Mouse (Mus musculus) T-helper 17 cell (primary cell): Measurements from ENCODE around the gene A3galt2.

Experiments
- in situ Hi-C, 2 experiments: fragments of 300-600 bp; cut with MboI, MseI; formaldehyde crosslinking; loops; 1 replicate in 1 of 2; 2 replicates in 1 of 2; pipeline ENCODE4 v1.15.1; 2025; ENCODE audit warnings: high pct_unique_total_duplicates in 2 of 2

The A3galt2 gene

DNA sequence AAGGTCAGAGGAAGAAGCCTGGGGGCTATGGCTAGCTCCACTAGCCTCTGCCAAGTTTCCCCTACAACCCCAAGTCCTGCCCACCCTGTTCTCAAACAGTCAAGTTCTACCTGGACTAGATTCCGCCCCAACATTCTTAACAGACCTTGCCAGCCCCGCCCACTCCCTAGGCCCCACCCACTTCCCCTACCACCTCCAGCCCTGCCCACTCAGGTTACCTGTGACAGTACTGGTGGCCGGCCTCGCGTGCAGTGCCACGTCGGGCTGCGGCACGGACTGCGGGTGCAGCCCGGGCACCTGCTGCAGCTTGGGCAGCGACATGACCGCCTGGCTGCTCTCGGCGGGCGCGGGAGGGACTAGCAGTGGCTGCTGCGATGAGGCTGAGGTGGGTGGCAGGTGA lies 34.5 kb downstream of the A3galt2 start:
- in situ Hi-C loops = no loop called here

DNA sequence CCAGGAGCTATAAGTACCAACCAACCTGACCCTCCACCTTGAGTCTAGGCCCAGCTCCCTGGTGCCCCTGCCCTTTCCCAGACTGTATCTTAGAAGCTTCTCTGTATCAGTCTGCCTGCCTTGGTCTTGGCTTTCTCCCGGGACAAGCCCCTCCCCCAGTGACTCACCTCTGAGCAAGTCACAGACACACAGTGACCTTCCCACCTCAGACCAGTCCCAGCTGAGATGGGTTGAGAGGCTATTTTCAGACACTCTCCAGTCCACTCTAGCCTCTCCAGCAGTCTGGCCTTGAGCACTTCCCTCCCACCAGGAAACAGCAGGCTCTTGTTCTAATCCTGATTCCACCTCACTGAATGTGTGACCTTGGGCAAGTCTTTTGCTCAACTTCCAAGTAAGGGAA lies 38.5 kb downstream of the A3galt2 start:
- in situ Hi-C loops = no loop called here

DNA sequence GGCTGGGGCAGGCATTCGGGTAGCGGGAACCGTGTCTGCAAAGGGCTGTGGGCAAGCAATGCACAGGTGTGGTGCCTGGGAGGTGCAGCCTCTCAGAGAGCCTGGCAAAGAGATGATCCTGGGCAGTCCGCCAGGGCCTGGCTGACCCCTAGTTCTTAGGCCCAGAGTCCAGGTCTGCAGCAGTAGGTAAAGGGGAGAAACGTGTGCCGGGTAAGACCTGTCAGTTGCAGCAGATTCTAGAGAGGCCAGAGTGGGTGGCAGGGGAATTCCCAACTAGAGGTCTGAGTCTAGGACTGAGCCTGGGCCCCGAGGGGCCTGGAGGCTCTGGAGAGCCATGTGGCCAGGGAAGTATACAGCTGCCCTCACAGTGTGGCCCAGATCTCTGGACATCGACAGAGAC lies 39.0 kb downstream of the A3galt2 start:
- in situ Hi-C loops = no loop called here

DNA sequence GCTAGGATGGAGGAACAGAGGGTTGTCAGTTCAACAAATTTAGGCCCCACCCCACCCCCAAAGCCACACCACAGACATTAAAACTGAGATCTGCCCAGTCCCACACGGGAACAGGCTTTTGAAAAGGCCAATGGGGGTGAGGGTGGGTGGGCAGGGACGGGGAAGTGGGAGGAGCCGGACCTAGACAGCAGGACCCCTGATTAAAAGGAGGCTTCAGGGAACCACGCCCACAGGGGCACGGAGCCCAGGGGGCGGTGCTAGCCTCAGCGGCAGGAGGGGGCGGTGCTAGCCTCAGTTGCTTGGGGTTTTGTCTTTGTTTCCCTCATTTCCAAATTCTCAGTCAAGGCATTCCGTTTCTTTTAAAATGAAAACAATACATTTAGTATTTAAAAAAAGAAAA lies 40.4 kb downstream of the A3galt2 start:
- in situ Hi-C loops = no loop called here

DNA sequence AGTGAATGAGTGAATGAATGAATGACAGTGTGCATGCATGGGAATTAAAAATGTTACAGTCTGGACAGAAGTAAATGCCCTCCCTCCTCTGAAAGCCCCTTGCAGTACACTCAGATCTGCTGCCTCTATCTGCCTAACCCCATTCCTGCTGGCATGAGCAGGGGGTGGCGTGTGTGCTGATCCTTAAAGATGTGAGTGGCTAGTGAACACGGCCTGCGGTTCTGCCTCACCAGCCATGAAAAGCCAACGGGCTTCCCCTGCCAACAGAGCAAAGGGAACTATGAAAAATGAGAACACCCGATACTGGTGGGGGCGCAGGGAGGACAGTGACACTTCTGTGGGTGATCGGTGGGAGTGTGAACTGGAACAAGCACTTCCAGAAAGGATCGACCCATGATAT lies 41.6 kb downstream of the A3galt2 start:
- in situ Hi-C loops = no loop called here

DNA sequence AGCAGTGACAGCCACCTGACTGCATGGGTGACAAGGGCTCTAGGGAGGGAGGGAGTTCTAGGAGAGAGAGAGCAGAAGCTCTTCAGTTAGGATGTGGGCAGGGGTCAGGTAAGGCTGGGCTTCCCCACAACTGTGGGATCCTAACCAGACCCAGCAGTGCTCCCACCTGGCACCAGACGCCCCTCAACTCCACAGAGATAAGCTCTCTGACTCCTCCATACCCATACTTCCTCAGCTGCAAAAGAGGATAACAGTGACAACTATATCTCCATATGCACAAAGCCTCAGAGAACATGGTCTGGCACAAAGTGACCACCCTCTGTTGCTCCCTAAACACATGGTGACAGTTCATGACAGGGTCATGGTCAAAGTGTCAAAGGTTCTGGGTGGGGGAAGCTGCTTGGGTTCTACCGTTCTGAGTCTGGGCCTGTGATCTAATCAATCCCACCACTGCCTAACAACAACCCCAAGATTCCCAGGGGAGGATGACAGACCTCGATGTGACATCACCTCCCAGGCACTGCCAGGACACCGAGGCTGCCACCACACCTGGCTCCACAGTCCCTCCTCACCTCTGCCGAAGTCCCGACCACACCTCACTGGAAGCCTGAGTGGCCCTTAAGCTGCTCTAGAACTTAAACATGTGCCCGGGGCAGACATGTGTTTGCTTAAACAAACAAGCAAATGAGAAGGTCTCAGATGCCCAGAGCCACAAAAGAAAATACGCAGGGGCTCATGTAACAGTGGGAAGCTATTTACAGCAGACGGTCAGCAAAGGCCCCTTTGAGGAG lies 46.7 kb downstream of the A3galt2 start:
- in situ Hi-C loops = no loop called here

DNA sequence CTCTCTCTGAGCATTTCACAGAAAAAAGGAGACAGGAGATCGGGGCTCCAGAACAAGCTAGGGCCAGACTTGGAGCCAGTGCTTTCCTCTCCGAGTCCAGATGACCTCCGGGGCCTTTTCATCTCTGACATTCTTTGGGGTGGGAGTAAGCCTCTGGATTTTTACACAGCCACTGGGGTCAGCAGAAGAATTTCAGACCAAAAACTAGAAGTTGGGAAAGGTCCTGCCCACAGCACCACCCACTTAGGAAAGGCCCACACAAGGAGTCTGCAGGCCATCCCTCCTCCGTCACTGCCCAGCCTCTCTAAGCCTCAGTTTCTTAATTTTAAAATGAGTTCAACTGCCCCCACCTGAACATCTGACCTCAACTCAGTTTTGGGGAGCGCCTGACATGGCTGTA lies 48.4 kb downstream of the A3galt2 start:
- in situ Hi-C loops = no loop called here

DNA sequence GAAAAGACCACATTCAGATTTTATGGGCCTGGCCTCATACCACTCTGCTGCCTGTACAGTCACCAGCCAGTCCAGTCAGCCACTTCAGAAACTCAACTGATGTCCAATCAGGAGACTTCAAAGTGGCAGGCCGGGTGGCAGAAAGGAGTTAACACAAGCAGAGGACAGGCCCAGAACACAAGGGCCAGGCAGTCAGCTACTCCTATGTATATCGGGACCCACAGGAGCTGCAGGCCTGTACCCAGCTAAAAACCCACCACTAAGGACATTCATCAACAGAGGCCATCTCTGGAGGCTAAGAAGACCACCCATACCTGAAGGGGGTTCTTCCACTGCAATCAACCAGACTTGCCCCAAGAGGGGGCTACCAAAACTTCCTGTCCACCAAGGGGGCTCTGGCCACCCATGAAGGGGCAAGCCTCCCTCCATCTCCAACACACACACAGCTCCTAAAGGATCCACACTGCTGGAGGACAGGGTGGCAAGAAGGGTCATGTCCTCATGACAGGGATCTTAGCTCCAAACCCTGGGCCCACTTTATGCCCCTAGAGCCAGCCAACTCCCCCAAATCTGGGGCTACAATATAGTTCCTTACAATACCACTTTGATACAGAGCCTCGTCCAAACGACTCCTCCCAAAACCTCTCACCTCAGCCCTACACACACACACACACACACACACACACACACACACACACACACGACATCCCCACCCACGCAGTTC lies 49.4 kb downstream of the A3galt2 start:
- in situ Hi-C loops = no loop called here

DNA sequence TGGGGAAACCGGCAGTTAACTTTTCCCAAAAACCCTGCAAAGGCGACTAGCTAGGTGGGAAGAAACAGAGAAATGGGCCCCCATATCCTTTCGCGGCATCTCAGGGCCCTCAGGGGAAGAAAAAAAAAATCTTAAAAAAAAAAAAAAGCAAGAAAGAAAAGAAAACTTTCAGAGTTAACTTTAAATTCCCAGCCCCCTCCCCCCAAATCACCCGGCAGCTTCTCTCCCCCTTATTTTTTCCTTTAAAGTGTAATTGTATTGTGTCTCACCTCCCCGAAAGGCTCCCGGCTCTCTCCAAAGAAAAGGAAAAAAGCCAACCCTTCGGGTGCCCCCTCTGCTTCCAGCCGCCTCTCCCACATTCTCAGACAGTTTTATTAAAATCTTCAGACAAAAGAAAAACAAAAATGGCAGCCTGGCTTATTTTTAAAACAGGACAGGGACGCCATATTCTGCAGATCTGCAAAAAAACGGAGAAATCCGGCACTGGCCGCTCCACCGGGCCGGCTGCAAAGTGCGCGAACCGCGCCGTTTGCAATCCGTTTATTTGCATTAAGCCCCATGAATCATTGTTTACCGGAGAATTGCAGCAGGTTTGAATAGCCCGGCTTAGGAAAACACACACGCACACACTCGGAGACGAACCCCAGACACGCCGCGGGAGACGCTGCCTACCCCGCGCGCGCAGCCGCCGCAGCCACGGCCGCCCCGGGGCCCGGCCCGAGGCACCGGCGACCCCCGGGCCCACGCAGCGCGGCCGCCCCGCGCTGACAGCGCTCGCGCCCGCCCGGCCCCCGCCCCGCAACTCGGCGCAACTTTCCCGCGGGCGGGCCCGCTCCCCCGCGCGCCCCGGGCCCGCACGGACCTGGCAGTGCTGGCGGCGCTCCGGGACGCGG lies 50.2 kb downstream of the A3galt2 start:
- in situ Hi-C loops = no loop called here

DNA sequence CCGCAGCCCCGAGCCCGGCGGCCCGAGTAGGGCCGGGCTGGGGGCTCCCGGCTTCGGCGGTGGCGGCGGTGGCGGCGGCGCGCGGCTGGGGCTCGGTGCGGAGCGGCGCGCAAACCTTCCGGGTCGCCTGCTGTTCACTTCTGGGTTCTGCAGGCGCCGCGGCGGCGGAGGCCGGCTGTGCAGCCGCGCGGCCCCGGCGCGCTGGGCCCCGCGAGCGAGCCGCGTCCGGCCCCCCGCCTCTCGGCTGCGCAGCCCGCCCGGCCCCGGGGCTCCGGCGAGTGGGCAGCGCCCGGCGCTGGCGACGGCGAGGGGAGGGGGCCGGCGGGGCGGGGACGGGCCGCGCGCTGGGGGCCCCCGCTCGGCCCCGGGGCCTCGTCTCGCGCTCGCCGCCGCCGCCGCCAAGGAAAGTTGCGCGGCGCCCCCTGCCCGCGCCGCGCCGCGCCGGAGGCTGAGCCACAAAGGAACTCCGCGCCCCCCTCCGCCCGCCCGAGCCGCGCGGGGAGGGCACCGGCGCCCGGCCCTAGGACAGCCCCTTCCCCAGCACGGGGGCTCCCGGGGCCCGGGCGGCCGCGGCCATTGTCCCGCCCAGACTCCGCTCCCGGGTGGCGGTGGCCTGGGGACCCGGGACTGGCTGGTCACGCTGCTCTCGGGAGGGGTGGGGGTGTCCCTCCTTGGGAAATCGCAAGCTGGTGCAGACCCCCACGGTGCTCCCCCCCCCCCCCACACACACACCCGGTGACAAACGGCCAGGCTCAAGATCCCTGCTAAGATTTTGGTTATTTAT lies 51.1 kb downstream of the A3galt2 start, which contains the start of gene Zfp362:
Zfp362 (minus strand) TSS at position 3 of the 784 bp plus-strand sequence.
- in situ Hi-C loops = no loop called here

DNA sequence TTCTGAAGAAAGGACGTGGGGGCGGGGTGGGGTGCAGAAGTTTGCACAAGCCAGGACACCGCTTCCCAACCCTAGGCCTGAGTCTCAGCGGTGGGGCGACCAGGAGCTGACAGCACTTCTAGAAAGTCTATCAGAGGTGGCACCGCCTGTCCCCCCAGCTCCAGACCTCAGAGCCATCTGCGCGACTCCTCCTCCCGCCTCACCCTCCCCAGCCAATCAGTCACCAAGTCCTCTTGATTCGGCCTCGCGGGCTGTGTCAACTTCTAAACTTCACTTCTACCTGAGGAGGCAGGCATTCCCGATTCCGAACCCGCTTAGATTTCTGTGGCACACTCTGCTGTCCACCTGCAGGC lies 51.6 kb downstream of the A3galt2 start:
- in situ Hi-C loops = no loop called here

DNA sequence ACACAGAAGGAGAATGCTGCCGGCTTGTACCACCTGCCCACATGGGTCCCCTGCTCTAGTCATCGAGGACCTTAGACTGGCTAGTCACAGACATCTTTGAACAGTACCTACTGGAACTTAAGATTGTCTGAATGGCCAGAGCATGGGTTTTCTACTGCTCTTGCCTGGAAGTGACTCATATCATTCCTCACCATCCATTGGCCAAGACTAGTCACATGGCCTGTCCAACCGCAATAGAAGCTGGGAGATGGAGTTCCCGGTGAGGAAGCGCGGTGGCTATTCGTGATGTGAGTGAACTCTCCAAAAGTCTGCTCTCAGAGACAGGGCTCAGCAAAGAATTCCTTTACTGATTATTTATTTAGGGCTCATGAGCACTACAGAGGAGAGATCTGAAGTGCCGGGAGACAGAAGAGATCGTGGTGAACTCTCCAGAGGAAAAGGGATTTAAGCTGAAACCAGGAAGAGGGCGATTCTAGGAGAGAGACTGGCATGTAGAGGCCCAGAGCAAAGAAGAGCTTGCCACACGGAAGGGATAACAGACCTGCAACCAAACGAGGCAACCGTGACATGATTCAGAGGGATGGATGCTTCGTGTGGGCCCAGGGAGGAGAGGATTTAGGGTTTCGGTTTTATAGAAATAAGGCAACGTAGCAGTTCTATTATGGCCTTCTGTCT lies 56.4 kb downstream of the A3galt2 start:
- in situ Hi-C loops = no loop called here

DNA sequence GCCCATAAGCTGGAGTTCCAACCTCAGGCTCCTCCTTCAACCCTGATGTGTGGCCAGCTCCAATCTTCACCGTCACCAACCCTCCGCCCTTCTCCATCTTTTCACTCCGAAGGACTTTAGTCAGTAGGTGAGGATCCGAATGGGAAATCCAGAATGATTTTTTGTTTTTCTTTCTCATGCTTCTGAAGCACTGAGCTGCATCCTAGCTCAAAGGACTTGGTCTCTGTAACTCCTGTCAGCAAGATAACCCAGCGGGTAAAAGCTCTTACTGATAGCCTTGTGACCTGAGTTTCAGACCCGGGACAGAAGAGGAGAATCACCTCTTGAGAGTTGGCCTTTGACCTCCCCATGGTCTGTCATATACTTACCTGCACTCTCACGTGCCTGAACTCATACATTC lies 61.8 kb downstream of the A3galt2 start:
- in situ Hi-C loops = no loop called here
